Mouse (Mus musculus) C2C12 (cell line): ENCODE measurements around the gene Rhbdl1.

Source experiments
- CEBPB ChIP-seq: IDR thresholded peaks from one replicate; pipeline ENCODE4 v1.6.1; 2011; ENCODE audit warnings: low read depth, mild to moderate bottlenecking, control low read depth, moderate library complexity
- CTCF ChIP-seq: IDR thresholded peaks from one replicate; pipeline ENCODE4 v1.5.1; 2011; ENCODE audit not compliant: control insufficient read depth, insufficient read depth, insufficient read length
- MAX ChIP-seq: IDR thresholded peaks from one replicate; pipeline ENCODE4 v1.6.1; 2011; ENCODE audit warnings: mild to moderate bottlenecking, control low read depth
- MYOG ChIP-seq: IDR thresholded peaks from one replicate; pipeline ENCODE4 v1.6.1; 2011; ENCODE audit not compliant: control insufficient read depth, insufficient read length; ENCODE audit errors: extremely low read depth
- USF1 ChIP-seq: IDR thresholded peaks from one replicate; pipeline ENCODE4 v1.6.1; 2011; ENCODE audit warnings: low read depth, mild to moderate bottlenecking, control low read depth, moderate library complexity

DNA sequence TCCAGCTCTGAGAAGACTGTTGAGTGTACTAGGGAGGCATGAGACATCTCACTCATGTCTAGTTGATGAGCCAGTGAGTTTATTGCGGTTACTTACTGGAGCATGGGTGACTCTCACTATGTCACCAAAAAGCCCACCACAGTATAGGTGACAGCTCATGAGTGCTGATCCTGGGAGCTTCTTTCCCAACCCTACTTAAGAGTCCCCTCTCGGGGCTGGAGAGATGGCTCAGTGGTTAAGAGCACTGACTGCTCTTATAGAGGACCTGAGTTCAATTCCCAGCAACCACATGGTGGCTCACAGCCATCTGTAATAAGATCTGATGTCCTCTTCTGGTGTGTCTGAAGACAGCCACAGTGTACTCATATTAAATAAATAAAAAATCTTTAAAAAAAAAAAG lies 32.9 kb upstream of the Rhbdl1 start:
- no peak for TF ChIP-seq CTCF
- TF ChIP-seq MAX: no peak
- TF ChIP-seq USF1: no peak
- TF ChIP-seq CEBPB: no peak
- no peak for TF ChIP-seq MYOG
